Mouse (Mus musculus) neural tube, embryonic 10.5 days (tissue): ENCODE measurements at regions not wholly inside any gene's neighbourhood (a gene's known extent, or its start where the extent isn't known, plus 50 kb on each side); places are given as distances from the start of the nearest gene placed in this dataset.
"Not testable (repeated sequence)": the region's sequence is repeated elsewhere in the genome, so short reads cannot be mapped to it uniquely, and the experiment has no call there.

Source experiments
- DNase-seq: peaks from one replicate; pipeline ENCODE4 v3.0.0-alpha.2; 2017; ENCODE audit warnings: low spot score; ENCODE audit errors: extremely low spot score

GRCm38 (mm10) chr6:143431896-143432450 lies 265.0 kb downstream of the Etnk1 start:
- DNase-seq, result no peak

GRCm38 (mm10) chr6:143437367-143438271 lies 270.6 kb downstream of the Etnk1 start:
- no peak for DNase-seq

- DNase-seq, result no peak
Measured at GRCm38 (mm10) chr6:143438272-143438591, 271.2 kb downstream of the Etnk1 start.

- no peak for DNase-seq
Measured at GRCm38 (mm10) chr6:143439484-143439883, 272.5 kb downstream of the Etnk1 start.

GRCm38 (mm10) chr6:143440237-143440950 lies 273.4 kb downstream of the Etnk1 start:
- DNase-seq, result no peak

GRCm38 (mm10) chr6:143442361-143442760 lies 275.3 kb downstream of the Etnk1 start:
- no peak for DNase-seq

- DNase-seq, result no peak
Measured at GRCm38 (mm10) chr6:143443446-143443845, 276.4 kb downstream of the Etnk1 start.

- DNase-seq, result no peak
Measured at GRCm38 (mm10) chr6:143444782-143445181, 277.8 kb downstream of the Etnk1 start.

GRCm38 (mm10) chr6:143445834-143446552 lies 279.0 kb downstream of the Etnk1 start:
- no peak for DNase-seq

GRCm38 (mm10) chr6:143447060-143447459 lies 280.0 kb downstream of the Etnk1 start:
- no peak for DNase-seq

DNA sequence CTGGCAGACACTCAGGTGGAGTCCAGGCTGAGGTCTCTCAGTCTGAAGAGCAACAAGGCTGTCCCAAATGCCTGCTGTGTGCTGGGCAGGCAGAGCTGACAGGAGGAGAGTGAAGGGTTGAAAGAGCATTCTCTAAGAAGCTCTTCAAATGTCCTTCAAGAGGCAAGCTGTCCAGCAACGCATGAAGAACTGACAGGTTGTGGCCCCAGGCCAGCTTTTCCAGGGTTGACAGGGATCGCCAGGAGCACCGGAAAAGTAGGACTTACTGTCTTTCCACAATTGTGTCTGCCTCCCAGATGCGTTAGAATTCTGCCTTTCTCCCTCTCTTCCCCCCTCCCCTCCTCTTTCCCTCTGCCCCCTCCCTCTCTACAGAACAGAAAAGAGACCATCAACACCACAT lies 282.1 kb downstream of the Etnk1 start:
- DNase-seq, result no peak

GRCm38 (mm10) chr6:143451869-143452268 lies 284.8 kb downstream of the Etnk1 start:
- no peak for DNase-seq

- DNase-seq, result no peak
Measured at GRCm38 (mm10) chr6:143454695-143455218, 287.7 kb downstream of the Etnk1 start.

- DNase-seq, result no peak
Measured at GRCm38 (mm10) chr6:143464907-143465537, 298.0 kb downstream of the Etnk1 start.

DNA sequence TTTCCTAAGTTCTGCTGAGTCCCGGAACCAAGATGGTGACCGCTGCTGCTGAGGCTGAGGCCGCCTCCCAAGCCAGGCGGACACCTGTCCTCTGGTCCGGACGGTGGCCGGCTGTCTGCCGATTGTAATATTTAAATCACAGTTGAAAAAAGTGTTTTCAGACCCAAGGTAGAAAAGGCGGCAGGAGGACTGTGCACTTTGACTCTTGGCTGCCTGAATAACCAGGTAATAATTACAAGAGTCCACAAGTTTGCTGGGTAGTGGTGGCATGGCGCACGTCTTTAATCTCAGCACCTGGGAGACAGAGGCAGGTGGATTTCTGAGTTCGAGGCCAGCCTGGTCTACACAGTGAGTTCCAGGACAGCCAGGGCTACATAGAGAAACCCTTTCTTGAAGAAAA lies 305.7 kb downstream of the Etnk1 start:
- DNase-seq, result not testable (repeated sequence)

GRCm38 (mm10) chr6:143474396-143474795 lies 307.4 kb downstream of the Etnk1 start:
- no peak for DNase-seq

- no peak for DNase-seq
Measured at GRCm38 (mm10) chr6:143475296-143475695, 308.3 kb downstream of the Etnk1 start.

DNA sequence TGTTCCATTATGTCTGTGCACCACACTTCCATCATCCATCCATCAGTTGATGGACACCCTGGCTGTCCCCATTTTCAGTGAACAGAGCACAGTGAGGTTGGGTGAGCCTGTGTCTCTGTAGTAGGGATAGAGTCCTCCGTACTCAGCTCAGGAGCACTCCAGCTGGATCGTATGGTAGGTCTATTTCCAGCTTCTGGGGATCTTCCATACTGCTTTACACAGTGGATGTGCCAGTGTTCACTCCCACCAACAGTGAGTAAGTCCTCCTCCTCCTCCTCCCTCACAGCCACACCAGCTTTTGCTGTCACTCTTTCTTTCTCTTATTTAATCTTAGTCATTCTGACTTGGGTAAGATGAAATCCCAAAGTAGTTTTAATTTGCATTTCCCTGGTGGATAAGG lies 310.4 kb downstream of the Etnk1 start:
- no peak for DNase-seq

DNA sequence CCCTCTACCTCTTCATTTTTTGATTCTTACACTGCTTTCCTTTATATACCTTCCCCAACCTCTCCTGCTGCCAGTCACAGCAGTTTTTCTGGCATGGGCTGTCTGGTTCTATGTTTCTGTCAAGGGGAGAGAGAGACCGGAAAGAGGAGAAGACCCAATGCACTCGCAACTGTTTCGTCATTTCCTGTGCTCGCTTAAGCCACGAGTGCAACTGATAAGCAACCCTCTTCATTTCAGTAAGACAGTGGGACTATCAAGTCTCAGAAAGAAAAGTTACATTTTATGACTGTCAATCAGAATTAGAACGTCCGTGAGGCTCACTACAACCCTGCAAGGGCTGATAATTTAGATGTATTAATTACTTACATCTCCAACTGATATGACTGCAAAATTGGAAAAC lies 312.2 kb downstream of the Etnk1 start:
- DNase-seq, result no peak

GRCm38 (mm10) chr6:143479701-143480388 lies 312.8 kb downstream of the Etnk1 start:
- DNase-seq, result no peak
